Mouse (Mus musculus) forebrain, embryonic 13.5 days (tissue): ENCODE results near the gene Lix1l. TPM values are rescaled to one million over a fixed set of nuclear protein-coding genes. Genes with fewer than 3 reads are reported as not detected.
"Not testable (repeated sequence)": the region's sequence is repeated elsewhere in the genome, so short reads cannot be mapped to it uniquely, and the experiment has no call there.

Source experiments
- ATAC-seq: fragments of 200-750 bp; cut with Nextera tagmentation; 2 replicates; pipeline ENCODE4 v1.8.0; 2017
- H3K27ac ChIP-seq: fragments of 300-500 bp; sonication (generic); 2 replicates; pipeline ENCODE4 v1.5.1; 2015; ENCODE audit warnings: inconsistent platforms, mild to moderate bottlenecking, moderate library complexity
- H3K27me3 ChIP-seq: fragments of 300-500 bp; sonication (generic); 2 replicates; pipeline ENCODE4 v1.6.1; 2015; ENCODE audit warnings: mild to moderate bottlenecking, inconsistent platforms
- H3K36me3 ChIP-seq: fragments of 300-500 bp; sonication (generic); 2 replicates; pipeline ENCODE4 v1.6.1; 2015; ENCODE audit warnings: mild to moderate bottlenecking, inconsistent platforms; ENCODE audit not compliant: poor library complexity, severe bottlenecking
- H3K4me1 ChIP-seq: fragments of 300-500 bp; sonication (generic); 2 replicates; pipeline ENCODE4 v1.6.1; 2015; ENCODE audit warnings: inconsistent platforms
- H3K4me2 ChIP-seq: fragments of 300-500 bp; sonication (generic); 2 replicates; pipeline ENCODE4 v1.6.1; 2015; ENCODE audit warnings: inconsistent platforms, mild to moderate bottlenecking, moderate library complexity
- H3K4me3 ChIP-seq: fragments of 300-500 bp; sonication (generic); 2 replicates; pipeline ENCODE4 v1.5.1; 2015; ENCODE audit warnings: mild to moderate bottlenecking, inconsistent platforms
- H3K9ac ChIP-seq: fragments of 300-500 bp; sonication (generic); 2 replicates; pipeline ENCODE4 v1.6.1; 2015; ENCODE audit warnings: mild to moderate bottlenecking, inconsistent platforms
- H3K9me3 ChIP-seq: fragments of 300-500 bp; sonication (generic); replicated peaks from 2 replicates; pipeline ENCODE4 v1.6.1; 2016; ENCODE audit warnings: inconsistent platforms
- WGBS: fragments of 180-500 bp; shearing (Covaris S2); methylation state at CpG from one replicate; pipeline ENCODE4 v1.1.7; 2015; 5-methylcytosine and 5-hydroxymethylcytosine counted together
- polyA plus RNA-seq: library from polyadenylated mRNA; unstranded; fragments of >200 nt; fragmentation: Nextera tagmentation; extraction: Ambion mirVana; gene quantifications from 2 replicates; pipeline ENCODE4 v1.2.1, GENCODE M21; 2015

Gene Lix1l
- polyA plus RNA-seq, 1 experiment from 2014 or later = 7.2 TPM

DNA sequence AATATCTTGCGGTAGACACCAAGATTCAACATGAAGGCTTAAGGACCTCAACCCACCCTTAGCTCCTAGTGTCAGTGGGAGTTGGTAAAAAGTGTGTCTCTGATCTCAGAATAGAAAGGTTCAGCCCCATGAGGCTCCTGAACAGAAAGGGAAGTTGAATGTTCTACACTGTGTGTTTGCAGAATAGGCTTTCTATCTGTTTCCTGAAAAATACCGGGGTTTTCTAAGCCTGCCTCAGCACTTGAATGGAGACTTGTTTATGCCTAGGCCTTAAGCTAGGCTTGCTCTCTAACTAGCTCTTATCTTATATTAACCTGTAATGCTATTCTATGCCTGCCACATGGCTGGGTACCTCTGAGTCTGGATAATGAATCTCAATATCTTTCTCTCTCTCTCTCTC, 60.0 kb downstream of the Lix1l start:
- 86% methylated on average over 2 of the region's 2 CpGs for WGBS
- ATAC-seq = no peak

DNA sequence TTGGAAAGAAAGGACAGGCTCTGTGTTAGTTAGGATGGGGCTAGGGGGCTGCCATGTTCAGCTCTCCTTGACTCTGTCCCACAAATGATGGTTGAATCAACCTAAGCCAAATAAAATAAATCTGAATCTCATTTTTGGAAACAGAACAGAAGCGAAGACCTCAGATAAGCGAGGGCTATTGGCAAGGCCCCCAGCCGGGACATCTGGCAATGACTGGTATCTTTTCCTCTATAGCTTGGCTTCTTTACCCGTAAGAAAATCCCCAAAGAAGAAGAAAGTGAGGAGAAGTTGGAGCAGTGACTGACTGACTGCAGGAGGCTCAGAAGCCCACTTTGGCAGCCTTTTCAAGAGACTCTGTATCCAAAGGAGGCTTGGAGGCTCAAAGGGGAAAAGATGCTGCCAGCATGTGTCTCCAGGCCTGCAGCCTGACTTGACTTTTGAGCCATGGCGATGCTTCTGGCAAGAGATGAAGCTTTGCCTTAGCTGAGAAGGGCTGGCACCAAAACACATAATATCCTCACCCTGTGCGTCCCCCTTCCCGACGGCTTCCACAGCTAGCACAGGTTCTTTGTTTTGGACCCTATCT, 61.9 kb downstream of the Lix1l start:
- H3K36me3 ChIP-seq = no peaks in the 10 kb centered on the region
- ATAC-seq = no peak
- H3K27ac ChIP-seq = no peak overlapping the region
- peak overlapping the region; percentile 55 for H3K9ac ChIP-seq
- H3K4me1 ChIP-seq = peaks cover 10% of the 10 kb centered on the region
- H3K27me3 ChIP-seq = no peaks in the 10 kb centered on the region
- 46% methylated on average over 8 of the region's 8 CpGs for WGBS
- no peaks in the 10 kb centered on the region for H3K9me3 ChIP-seq
- H3K4me2 ChIP-seq = peak overlapping the region; percentile 61
- H3K4me3 ChIP-seq = peak overlapping the region; percentile 32; the same call in 1 of the 2 replicates

More for the DNA sequence above, 60.0 kb downstream of the Lix1l start:
- no peak overlapping the region for H3K4me3 ChIP-seq
- no peak overlapping the region for H3K9ac ChIP-seq
- no peaks in the 10 kb centered on the region; the same call in 1 of the 2 replicates for H3K36me3 ChIP-seq
- no peak overlapping the region for H3K27ac ChIP-seq
- no peak overlapping the region for H3K4me2 ChIP-seq
- no peaks in the 10 kb centered on the region for H3K27me3 ChIP-seq
- peaks cover 10% of the 10 kb centered on the region for H3K4me1 ChIP-seq
- no peaks in the 10 kb centered on the region for H3K9me3 ChIP-seq

- Histone ChIP-seq H3K4me1 (peaks cover 10% of the 10 kb centered on the region), H3K4me2 (peak overlapping the region; percentile 61), H3K27me3 (no peaks in the 10 kb centered on the region), H3K27ac (no peak overlapping the region), H3K9ac (peak overlapping the region; percentile 55), H3K9me3 (no peaks in the 10 kb centered on the region), H3K4me3 (peak overlapping the region; percentile 32), H3K36me3 (no peaks in the 10 kb centered on the region)
- WGBS = 6% methylated on average over 15 of the region's 18 CpGs
- ATAC-seq = peak; percentile 90
These were observed 62.7 kb downstream of the Lix1l start for GRCm38 (mm10) chr3:96663432-96664239.

GRCm38 (mm10) chr3:96665732-96666363, 64.9 kb downstream of the Lix1l start:
- not testable (repeated sequence) for H3K9ac ChIP-seq, ATAC-seq, H3K27ac ChIP-seq, H3K4me2 ChIP-seq, H3K36me3 ChIP-seq, H3K9me3 ChIP-seq, H3K4me3 ChIP-seq, H3K27me3 ChIP-seq
- 93% methylated on average over 7 of the region's 7 CpGs for WGBS
- H3K4me1 ChIP-seq = peaks cover 17% of the 10 kb centered on the region

DNA sequence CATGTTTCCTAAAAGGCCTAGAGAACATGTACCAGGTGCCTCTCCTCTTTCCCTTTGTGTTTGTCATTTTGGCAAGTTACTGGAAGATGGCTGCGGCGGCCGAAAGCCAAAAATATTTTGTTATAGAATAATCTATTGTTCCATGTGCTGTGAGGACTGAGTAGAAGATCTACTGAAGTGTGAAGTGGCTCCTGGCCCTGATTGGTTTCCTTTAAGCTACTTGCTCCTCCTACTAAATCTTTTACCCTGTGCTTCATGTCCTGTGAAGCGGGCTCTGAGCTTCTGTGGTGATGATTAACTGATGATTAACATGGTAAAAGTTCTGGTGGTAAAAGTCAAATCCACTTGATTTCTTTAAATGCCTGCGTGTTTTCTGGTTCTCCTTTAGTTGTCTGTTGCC, 66.0 kb downstream of the Lix1l start:
- H3K36me3 ChIP-seq = no peaks in the 10 kb centered on the region
- no peak for ATAC-seq
- no peak overlapping the region for H3K4me2 ChIP-seq
- H3K27ac ChIP-seq = no peak overlapping the region
- no peak overlapping the region for H3K4me3 ChIP-seq
- peaks cover 17% of the 10 kb centered on the region for H3K4me1 ChIP-seq
- whole genome bisulfite sequencing = 93% methylated on average over 5 of the region's 5 CpGs
- H3K27me3 ChIP-seq = peaks cover 14% of the 10 kb centered on the region
- no peak overlapping the region for H3K9ac ChIP-seq
- H3K9me3 ChIP-seq = no peaks in the 10 kb centered on the region

DNA sequence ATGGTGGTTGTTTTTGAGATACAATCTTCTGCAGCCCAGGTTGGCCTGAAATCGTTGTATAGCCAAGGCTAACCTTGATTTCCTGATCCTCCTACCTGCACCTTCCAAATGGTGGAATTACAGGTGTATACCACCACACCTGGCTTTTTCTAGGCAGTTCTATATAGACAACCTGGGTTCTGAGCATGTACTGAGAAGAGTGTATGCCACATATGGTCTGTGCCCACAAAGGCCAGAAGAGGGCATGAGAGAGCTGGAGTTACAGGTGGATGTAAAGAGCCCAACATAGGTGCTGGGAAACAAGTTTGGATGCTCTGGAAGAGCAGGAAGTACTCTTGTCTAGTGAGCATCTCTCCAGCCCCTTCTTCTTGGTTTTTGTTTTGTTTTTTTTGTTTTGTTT, 66.4 kb downstream of the Lix1l start:
- ATAC-seq = no peak

GRCm38 (mm10) chr3:96668424-96669067, 67.6 kb downstream of the Lix1l start:
- WGBS = 95% methylated on average over 5 of the region's 5 CpGs

More for the DNA sequence above, 66.4 kb downstream of the Lix1l start:
- H3K27ac ChIP-seq = no peak overlapping the region
- no peak overlapping the region for H3K4me2 ChIP-seq
- no peaks in the 10 kb centered on the region for H3K36me3 ChIP-seq
- WGBS = 51% methylated on average over 1 of the region's 1 CpGs
- peaks cover 17% of the 10 kb centered on the region for H3K4me1 ChIP-seq
- H3K27me3 ChIP-seq = peaks cover 14% of the 10 kb centered on the region
- H3K4me3 ChIP-seq = no peak overlapping the region
- no peak overlapping the region for H3K9ac ChIP-seq
- H3K9me3 ChIP-seq = no peaks in the 10 kb centered on the region

DNA sequence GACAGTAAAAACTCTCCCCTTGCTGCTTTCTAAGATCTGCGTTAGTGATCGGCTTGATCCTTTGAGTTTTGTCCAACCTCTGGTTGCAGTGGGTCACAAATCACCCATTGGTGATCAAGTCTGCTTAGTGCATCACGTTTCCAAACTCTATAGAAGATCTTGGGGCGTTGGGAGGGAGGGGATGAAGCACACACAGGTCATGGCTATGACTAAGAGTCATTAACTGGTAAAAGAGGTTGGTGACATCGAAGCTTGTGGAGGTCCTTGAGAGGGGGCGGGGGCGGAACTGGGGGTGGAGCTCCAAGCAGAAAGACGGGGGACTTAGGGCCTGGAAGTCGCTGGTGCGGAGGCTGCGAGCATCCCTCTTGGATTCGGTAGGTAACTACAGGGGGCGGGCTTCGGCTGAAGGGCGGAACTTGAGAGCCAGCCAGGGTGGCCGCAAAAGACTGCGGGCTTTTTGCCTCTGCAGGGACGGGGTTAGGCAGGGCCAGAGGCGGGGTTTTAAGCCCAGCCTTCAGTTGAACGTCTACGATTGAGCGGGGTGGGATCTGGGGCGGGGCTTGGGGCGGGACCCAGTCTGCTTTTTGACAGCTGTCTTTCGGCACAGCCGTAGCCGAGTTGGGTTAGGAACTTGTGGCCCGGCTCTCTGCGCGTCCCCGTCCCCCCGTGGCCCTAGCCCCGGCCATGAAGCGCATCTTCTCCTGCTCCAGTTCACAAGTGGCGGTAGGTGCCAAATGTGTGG, 68.9 kb downstream of the Lix1l start, which contains the start of gene Ankrd35:
Gene Ankrd35, plus strand, starts transcription at position 405 of the 742 bp plus-strand sequence.
- Histone ChIP-seq H3K9ac (peak within 1 kb of the TSS; percentile 54), H3K4me3 (peak within 1 kb of the TSS; percentile 46), H3K27me3 (peaks cover 14% of the 10 kb centered on the region), H3K27ac (no peak within 1 kb of the TSS), H3K36me3 (no peaks in the 10 kb centered on the region), H3K4me2 (peak within 1 kb of the TSS; percentile 75), H3K4me1 (peaks cover 7% of the 10 kb centered on the region), H3K9me3 (no peaks in the 10 kb centered on the region)
- peak; percentile 94 for ATAC-seq
- WGBS = 6% methylated on average over 35 of the region's 35 CpGs

More at GRCm38 (mm10) chr3:96668424-96669067, 67.6 kb downstream of the Lix1l start:
- peaks cover 13% of the 10 kb centered on the region for H3K4me1 ChIP-seq
- peaks cover 14% of the 10 kb centered on the region for H3K27me3 ChIP-seq
- no peaks in the 10 kb centered on the region for H3K36me3 ChIP-seq
- no peak overlapping the region for H3K4me3 ChIP-seq
- no peaks in the 10 kb centered on the region for H3K9me3 ChIP-seq
- H3K9ac ChIP-seq = no peak overlapping the region
- H3K27ac ChIP-seq = no peak overlapping the region
- ATAC-seq = no peak
- H3K4me2 ChIP-seq = no peak overlapping the region

DNA sequence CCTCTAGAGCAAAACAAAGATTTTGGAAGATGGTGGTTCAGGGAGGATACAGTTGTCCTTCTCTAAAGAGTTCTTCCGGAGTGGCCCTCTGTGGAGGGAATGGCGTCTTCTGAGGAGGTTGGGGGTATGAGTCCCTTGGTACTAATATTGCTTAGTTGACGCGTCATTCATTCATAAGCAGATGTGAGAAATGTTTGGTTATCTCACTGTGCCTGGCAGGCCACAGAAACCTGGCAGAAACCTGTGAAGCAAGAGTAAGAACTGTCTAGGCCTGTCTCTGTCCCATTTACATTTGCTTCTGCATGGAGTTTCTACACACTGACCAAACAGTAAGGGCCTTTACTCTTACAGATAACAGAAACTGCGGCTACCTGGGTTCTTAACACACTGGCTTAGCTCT, 70.6 kb downstream of the Lix1l start:
- H3K4me1 ChIP-seq = peaks cover 10% of the 10 kb centered on the region
- H3K27me3 ChIP-seq = peaks cover 14% of the 10 kb centered on the region
- no peaks in the 10 kb centered on the region for H3K36me3 ChIP-seq
- WGBS = 91% methylated on average over 5 of the region's 5 CpGs
- no peak overlapping the region for H3K27ac ChIP-seq
- no peaks in the 10 kb centered on the region for H3K9me3 ChIP-seq
- H3K4me2 ChIP-seq = no peak overlapping the region
- no peak for ATAC-seq
- no peak overlapping the region for H3K9ac ChIP-seq
- no peak overlapping the region for H3K4me3 ChIP-seq

GRCm38 (mm10) chr3:96673514-96673913, 72.6 kb downstream of the Lix1l start:
- H3K27ac ChIP-seq = no peak overlapping the region
- no peak overlapping the region for H3K4me2 ChIP-seq
- no peak for ATAC-seq
- no peak overlapping the region for H3K9ac ChIP-seq
- no peaks in the 10 kb centered on the region for H3K36me3 ChIP-seq
- peaks cover 14% of the 10 kb centered on the region for H3K27me3 ChIP-seq
- H3K9me3 ChIP-seq = no peaks in the 10 kb centered on the region
- peaks cover 10% of the 10 kb centered on the region for H3K4me1 ChIP-seq
- no peak overlapping the region for H3K4me3 ChIP-seq
- 74% methylated on average over 4 of the region's 4 CpGs for WGBS

DNA sequence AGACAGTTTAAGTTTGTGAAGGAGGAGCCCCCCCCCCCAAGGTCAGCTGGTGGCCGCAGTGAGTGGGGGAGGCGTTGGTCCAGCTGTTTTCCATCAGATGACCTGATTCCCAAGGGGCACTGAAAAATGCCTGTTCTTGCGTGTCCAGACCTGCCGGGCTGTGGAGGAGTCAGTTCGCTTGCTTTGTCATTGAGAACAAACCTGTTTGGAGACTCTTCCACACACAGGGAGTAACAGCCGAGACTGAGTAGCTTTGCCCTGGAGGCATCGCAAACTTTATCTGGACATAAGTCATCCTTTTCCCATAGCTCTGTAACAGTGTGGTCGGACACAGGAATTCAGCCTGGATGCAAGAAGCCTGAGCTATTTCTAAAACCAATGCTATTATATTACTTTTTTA, 73.5 kb downstream of the Lix1l start:
- Histone ChIP-seq H3K4me3 (no peak overlapping the region), H3K4me1 (peaks cover 10% of the 10 kb centered on the region), H3K4me2 (no peak overlapping the region), H3K36me3 (no peaks in the 10 kb centered on the region), H3K9me3 (no peaks in the 10 kb centered on the region), H3K27ac (no peak overlapping the region), H3K9ac (no peak overlapping the region), H3K27me3 (peaks cover 18% of the 10 kb centered on the region)
- ATAC-seq = no peak
- WGBS = 81% methylated on average over 8 of the region's 8 CpGs
